Comparison of ENCODE assay signal across 28 mouse cellular contexts in genomic region chrX:99999342-99999741, GRCm38 (mm10).
"Had no signal": no experiment of that assay in that cellular context is flagged by ENCODE, and none has a peak within 500 bp of the region (broad histone marks: within the 10 kb centered on the region; RNA-seq: fewer than 3 reads in every experiment).

No protein-coding gene starts in this region.

- H3K27me3 ChIP-seq: embryonic facial prominence, embryonic 12.5 days; embryonic facial prominence, embryonic 15.5 days; forebrain, embryonic 12.5 days; forebrain, embryonic 13.5 days; forebrain, embryonic 15.5 days had no signal

- DNase-seq: cerebellum, adult 8-10 months; cerebellum, adult 9-10 months; cerebellum, adult 9-11 months; cerebellum, postnatal 10 days; cerebellum, postnatal 14 days; cerebellum, postnatal 25 days; cerebellum, postnatal 36 days; embryo, embryonic 11 days; forebrain, postnatal 0 days; gastrocnemius, adult 2 months; gastrocnemius, postnatal 10 days; gastrocnemius, postnatal 14 days; gastrocnemius, postnatal 25 days; gastrocnemius, postnatal 36 days; heart, adult 11 months; heart, adult 18-20 months; heart, adult 2 months had no signal

- H3K4me1 ChIP-seq: embryonic facial prominence, embryonic 10.5 days; embryonic facial prominence, embryonic 12.5 days; embryonic facial prominence, embryonic 13.5 days; embryonic facial prominence, embryonic 15.5 days; forebrain, embryonic 10.5 days; forebrain, embryonic 12.5 days; forebrain, embryonic 13.5 days; forebrain, embryonic 15.5 days had no signal

- H3K27ac ChIP-seq: embryonic facial prominence, embryonic 10.5 days; embryonic facial prominence, embryonic 12.5 days; embryonic facial prominence, embryonic 13.5 days; embryonic facial prominence, embryonic 15.5 days; forebrain, embryonic 10.5 days; forebrain, embryonic 12.5 days; forebrain, embryonic 13.5 days; forebrain, embryonic 15.5 days; gastrocnemius, adult 2 months; heart, adult 2 months had no signal

- H3K9ac ChIP-seq: embryonic facial prominence, embryonic 12.5 days; embryonic facial prominence, embryonic 13.5 days; embryonic facial prominence, embryonic 15.5 days; forebrain, embryonic 12.5 days; forebrain, embryonic 13.5 days; forebrain, embryonic 15.5 days; forebrain, postnatal 0 days had no signal

- H3K36me3 ChIP-seq: embryonic facial prominence, embryonic 10.5 days; embryonic facial prominence, embryonic 12.5 days; embryonic facial prominence, embryonic 13.5 days; embryonic facial prominence, embryonic 15.5 days; forebrain, embryonic 10.5 days; forebrain, embryonic 12.5 days; forebrain, embryonic 15.5 days had no signal

- ATAC-seq: forebrain, embryonic 13.5 days; forebrain, embryonic 14.5 days; forebrain, embryonic 15.5 days; forebrain, embryonic 16.5 days; forebrain, postnatal 0 days had no signal

- H3K4me3 ChIP-seq: embryonic facial prominence, embryonic 10.5 days; embryonic facial prominence, embryonic 12.5 days; embryonic facial prominence, embryonic 13.5 days; embryonic facial prominence, embryonic 15.5 days; erythroblast, embryonic 14.5 days; forebrain, embryonic 10.5 days; forebrain, embryonic 12.5 days; forebrain, embryonic 13.5 days; forebrain, embryonic 15.5 days; gastrocnemius, adult 2 months; heart, adult 2 months had no signal

- H3K9me3 ChIP-seq: embryonic facial prominence, embryonic 10.5 days; embryonic facial prominence, embryonic 12.5 days; embryonic facial prominence, embryonic 13.5 days; embryonic facial prominence, embryonic 15.5 days; forebrain, embryonic 10.5 days; forebrain, embryonic 12.5 days; forebrain, embryonic 13.5 days; forebrain, embryonic 15.5 days had no signal
